Mouse (Mus musculus) intestine, embryonic 14.5 days (tissue): ENCODE data around the gene Trmt1. TPM values are rescaled to one million over a fixed set of nuclear protein-coding genes. Genes with fewer than 3 reads are reported as not detected.

ENCODE experiments used
- ATAC-seq: fragments of 200-750 bp; cut with Nextera tagmentation; replicated peaks from 2 replicates; pipeline ENCODE4 v1.8.0; 2017; ENCODE audit warnings: low read depth, moderate number of reproducible peaks, moderate TSS enrichment, moderate library complexity; ENCODE audit not compliant: low FRiP score, low TSS enrichment
- DNase-seq: peaks from one replicate; pipeline ENCODE4 v3.0.0-alpha.2; 2018; ENCODE audit warnings: low spot score
- H3K27ac ChIP-seq: fragments of 300-500 bp; sonication (generic); 2 replicates; pipeline ENCODE4 v1.5.1; 2014; ENCODE audit warnings: low read depth, mild to moderate bottlenecking, control low read depth
- H3K27me3 ChIP-seq: fragments of 300-500 bp; sonication (generic); replicated peaks from 2 replicates; pipeline ENCODE4 v1.6.1; 2014; ENCODE audit warnings: low read length, control low read depth; ENCODE audit not compliant: control insufficient read depth, insufficient read depth
- H3K36me3 ChIP-seq: fragments of 300-500 bp; sonication (generic); 2 replicates; pipeline ENCODE4 v1.6.1; 2014; ENCODE audit warnings: low read length, control low read depth; ENCODE audit not compliant: control insufficient read depth, insufficient read depth
- H3K4me1 ChIP-seq: fragments of 300-500 bp; sonication (generic); replicated peaks from 2 replicates; pipeline ENCODE4 v1.6.1; 2014; ENCODE audit warnings: low read length, control low read depth, mixed read lengths; ENCODE audit not compliant: control insufficient read depth, insufficient read depth
- H3K4me2 ChIP-seq: fragments of 300-500 bp; sonication (generic); 2 replicates; pipeline ENCODE4 v1.6.1; 2014; ENCODE audit warnings: low read length
- H3K4me3 ChIP-seq: fragments of 300-500 bp; sonication (generic); 2 replicates; pipeline ENCODE4 v1.5.1; 2014; ENCODE audit warnings: low read depth, low read length, control low read depth, mixed read lengths
- H3K9ac ChIP-seq: fragments of 300-500 bp; sonication (generic); 2 replicates; pipeline ENCODE4 v1.6.1; 2014; ENCODE audit warnings: mild to moderate bottlenecking, low read length
- H3K9me3 ChIP-seq: fragments of 300-500 bp; sonication (generic); 2 replicates; pipeline ENCODE4 v1.6.1; 2016; ENCODE audit warnings: low read length, control low read depth; ENCODE audit not compliant: control insufficient read depth
- WGBS: fragments of 180-500 bp; shearing (Covaris S2); extraction: QIAGEN DNeasy Blood & Tissue Kit; methylation state at CpG from one replicate; pipeline ENCODE4 v1.1.7; 2014; 5-methylcytosine and 5-hydroxymethylcytosine counted together
- polyA plus RNA-seq: library from polyadenylated mRNA; unstranded; fragments of >200 nt; fragmentation: Nextera tagmentation; extraction: Ambion mirVana; gene quantifications from 2 replicates; pipeline ENCODE4 v1.2.1, GENCODE M21; 2014

The Trmt1 gene
- polyA plus RNA-seq, 1 experiment from 2014 or later = 85.9 TPM

DNA sequence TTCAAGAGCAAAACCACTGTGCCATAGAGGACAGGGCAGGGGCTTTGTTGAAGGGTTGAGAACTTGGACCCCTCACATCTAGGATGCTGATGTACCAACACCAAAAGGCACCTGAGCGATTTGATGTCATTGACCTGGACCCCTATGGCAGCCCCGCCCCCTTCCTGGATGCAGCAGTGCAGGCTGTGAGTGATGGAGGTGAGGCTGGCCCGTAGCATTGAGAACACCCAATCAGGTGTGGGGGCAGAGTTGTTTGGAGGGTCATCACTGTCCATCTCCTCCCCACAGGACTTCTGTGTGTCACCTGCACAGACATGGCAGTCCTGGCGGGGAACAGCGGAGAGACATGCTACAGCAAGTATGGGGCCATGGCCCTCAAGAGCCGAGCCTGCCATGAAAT is 9.0 kb downstream of the Trmt1 start:
- DNase-seq (no peak), ATAC-seq (no peak)
- Histone ChIP-seq H3K9ac (no peak overlapping the region), H3K36me3 (peaks cover 84% of the 10 kb centered on the region), H3K4me2 (no peak overlapping the region), H3K27ac (no peak overlapping the region), H3K4me3 (no peak overlapping the region), H3K27me3 (no peaks in the 10 kb centered on the region), H3K9me3 (no peaks in the 10 kb centered on the region), H3K4me1 (0 out of 2 replicates have a peak, but pooled peaks cover under 1% of the 10 kb centered on the region)
- 89% methylated on average over 6 of the region's 6 CpGs for WGBS

DNA sequence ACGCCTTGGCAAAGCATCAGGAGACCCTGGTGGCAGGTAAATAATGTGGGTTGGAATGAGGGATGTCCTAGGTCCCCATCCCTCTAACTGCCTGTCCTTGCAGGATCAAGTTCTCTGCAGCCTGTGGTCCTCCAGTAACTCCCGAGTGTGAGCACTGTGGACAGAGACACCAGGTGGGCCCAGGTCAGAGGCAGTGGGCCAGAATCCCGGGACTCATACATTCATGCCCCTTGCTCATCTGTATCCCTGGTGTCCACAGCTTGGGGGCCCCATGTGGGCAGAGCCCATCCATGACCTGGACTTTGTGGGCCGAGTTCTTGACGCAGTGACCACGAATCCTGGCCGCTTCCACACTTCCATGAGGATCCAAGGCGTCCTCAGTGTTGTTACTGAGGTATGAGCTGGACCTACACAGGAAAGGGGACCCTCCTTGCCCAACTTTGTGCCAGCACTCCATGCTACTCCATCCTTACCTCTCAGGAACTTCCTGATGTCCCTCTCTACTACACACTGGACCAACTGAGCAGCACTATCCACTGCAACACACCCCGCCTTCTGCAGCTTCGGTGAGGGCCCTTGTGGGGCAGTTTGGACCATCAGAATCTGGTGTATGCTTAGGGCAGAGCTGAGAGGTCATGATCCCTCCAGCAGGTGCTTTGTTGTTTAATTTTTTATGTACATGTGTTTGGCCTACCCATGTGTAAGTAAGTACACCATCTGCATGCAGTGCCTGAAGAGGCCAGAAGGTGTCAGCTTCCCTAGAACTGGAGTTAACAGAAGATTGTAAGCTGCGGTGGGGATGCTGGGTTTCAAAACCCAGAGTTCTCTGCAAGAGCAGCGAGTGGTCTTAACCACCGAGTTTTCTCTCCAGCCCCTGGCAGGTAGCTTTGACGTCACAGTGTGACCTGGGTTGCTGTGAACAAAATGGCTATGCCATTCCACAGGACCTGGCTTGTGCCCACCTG is 11.3 kb downstream of the Trmt1 start:
- Histone ChIP-seq H3K4me3 (no peak overlapping the region), H3K9ac (no peak overlapping the region), H3K27me3 (peaks cover 14% of the 10 kb centered on the region), H3K4me2 (no peak overlapping the region), H3K27ac (no peak overlapping the region), H3K9me3 (no peaks in the 10 kb centered on the region), H3K4me1 (no peaks in the 10 kb centered on the region; the same call in 1 of the 2 replicates), H3K36me3 (peaks cover 64% of the 10 kb centered on the region)
- ATAC-seq (no peak), DNase-seq (no peak)
- 89% methylated on average over 14 of the region's 14 CpGs for WGBS

DNA sequence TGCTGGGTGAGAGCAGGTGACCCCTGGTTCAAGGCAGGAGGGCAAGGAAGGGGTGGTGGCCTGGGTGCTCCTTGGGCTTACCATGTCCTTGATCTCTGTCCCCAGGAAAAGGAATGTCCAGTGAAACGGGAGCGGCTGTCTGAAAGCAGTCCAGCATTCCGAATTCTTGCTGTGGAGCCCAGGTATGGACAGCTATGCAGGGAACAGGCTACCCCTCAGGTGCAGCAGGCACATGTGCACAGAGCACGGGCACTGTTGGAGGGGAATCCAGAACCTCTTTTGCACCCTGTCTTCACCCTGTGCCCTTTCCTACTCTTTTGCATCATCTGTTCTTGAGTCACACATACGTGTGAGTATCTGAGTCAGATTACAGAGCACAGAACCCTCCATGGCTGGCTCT is 12.2 kb downstream of the Trmt1 start:
- H3K9me3 ChIP-seq = no peaks in the 10 kb centered on the region
- no peak for DNase-seq
- H3K36me3 ChIP-seq = peaks cover 57% of the 10 kb centered on the region
- no peaks in the 10 kb centered on the region; the same call in 1 of the 2 replicates for H3K4me1 ChIP-seq
- 88% methylated on average over 5 of the region's 5 CpGs for WGBS
- ATAC-seq = no peak
- no peak overlapping the region for H3K9ac ChIP-seq
- H3K4me2 ChIP-seq = no peak overlapping the region
- no peak overlapping the region for H3K4me3 ChIP-seq
- no peak overlapping the region for H3K27ac ChIP-seq
- H3K27me3 ChIP-seq = peaks cover 23% of the 10 kb centered on the region

DNA sequence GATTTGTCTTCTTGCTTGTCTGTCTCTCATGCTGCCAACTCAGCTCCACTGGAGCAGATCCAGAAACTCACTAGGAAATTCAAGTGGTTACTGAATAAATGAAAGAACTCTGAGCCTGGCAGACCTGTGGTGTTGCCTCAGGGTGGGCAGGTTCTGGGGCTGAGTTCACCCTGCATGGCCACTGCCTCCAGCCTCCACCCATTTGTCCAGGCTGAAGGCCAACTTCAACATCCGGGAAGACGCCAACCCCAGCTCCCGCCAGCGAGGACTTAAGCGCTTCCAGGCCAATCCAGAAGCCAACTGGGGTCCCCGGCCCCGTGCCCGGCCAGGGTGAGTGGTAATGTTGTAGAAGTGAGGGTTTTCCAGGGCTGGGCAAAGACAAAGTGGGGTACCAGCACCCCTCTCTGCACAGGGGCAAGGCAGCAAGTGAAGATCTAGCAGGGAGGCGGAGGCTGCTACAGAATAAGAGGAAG is 12.9 kb downstream of the Trmt1 start:
- Histone ChIP-seq H3K4me1 (peaks cover 1% of the 10 kb centered on the region), H3K27ac (no peak overlapping the region), H3K9ac (no peak overlapping the region), H3K36me3 (peaks cover 50% of the 10 kb centered on the region), H3K4me2 (no peak overlapping the region), H3K27me3 (peaks cover 29% of the 10 kb centered on the region), H3K4me3 (no peak overlapping the region), H3K9me3 (no peaks in the 10 kb centered on the region)
- WGBS = 88% methylated on average over 9 of the region's 9 CpGs
- ATAC-seq = no peak
- no peak for DNase-seq

DNA sequence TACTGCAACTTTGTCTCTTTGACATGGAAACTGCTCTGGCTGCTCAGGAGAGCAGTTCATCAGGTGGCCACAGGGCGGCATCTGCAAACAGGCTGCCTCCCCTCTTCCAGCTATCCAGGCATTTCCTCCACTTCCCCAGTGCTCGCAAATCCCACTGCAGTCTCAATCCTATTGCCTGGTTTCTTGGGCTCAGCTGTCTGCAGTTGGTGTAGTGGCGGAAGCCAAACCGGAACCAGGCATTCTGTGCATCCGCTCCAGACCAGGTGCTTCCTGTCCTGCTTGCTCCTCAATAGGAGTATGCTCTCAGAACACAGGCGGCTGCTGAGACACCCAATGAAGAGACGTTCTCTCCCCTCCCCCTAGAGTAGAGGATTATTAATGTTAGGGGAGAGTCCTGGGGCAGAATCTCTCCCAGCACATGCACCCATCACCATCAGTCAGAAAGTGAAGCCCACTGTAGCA is 13.8 kb downstream of the Trmt1 start:
- no peak overlapping the region for H3K27ac ChIP-seq
- no peak for ATAC-seq
- 59% methylated on average over 7 of the region's 7 CpGs for WGBS
- peaks cover 4% of the 10 kb centered on the region for H3K4me1 ChIP-seq
- H3K27me3 ChIP-seq = peaks cover 39% of the 10 kb centered on the region
- H3K4me3 ChIP-seq = no peak overlapping the region
- H3K9ac ChIP-seq = no peak overlapping the region
- H3K4me2 ChIP-seq = no peak overlapping the region
- peaks cover 44% of the 10 kb centered on the region for H3K36me3 ChIP-seq
- DNase-seq = peak; percentile 73
- H3K9me3 ChIP-seq = no peaks in the 10 kb centered on the region

DNA sequence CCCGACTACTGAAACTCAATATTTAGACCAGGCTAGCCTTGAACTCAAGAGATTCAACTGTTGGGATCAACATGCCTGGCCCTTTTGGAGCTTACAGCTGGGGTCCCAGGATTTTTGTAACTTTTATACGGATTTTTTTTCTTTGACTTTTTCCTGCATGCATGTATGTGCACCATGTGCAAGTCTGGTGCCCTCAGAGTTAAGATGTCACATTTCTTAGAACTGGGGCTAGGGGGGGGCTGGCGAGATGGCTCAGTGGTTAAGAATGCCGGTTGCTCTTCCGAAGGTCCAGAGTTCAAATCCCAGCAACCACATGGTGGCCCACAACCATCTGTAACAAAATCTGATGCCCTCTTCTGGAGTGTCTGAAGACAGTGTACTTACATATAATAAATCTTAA is 14.4 kb downstream of the Trmt1 start:
- DNase-seq (no peak), ATAC-seq (no peak)
- no peaks in the 10 kb centered on the region for H3K9me3 ChIP-seq
- WGBS = 80% methylated on average over 5 of the region's 5 CpGs
- peaks cover 4% of the 10 kb centered on the region for H3K4me1 ChIP-seq
- no peak overlapping the region for H3K9ac ChIP-seq
- no peak overlapping the region for H3K4me3 ChIP-seq
- no peak overlapping the region for H3K4me2 ChIP-seq
- H3K27ac ChIP-seq = no peak overlapping the region
- H3K27me3 ChIP-seq = peaks cover 45% of the 10 kb centered on the region
- H3K36me3 ChIP-seq = peaks cover 39% of the 10 kb centered on the region

DNA sequence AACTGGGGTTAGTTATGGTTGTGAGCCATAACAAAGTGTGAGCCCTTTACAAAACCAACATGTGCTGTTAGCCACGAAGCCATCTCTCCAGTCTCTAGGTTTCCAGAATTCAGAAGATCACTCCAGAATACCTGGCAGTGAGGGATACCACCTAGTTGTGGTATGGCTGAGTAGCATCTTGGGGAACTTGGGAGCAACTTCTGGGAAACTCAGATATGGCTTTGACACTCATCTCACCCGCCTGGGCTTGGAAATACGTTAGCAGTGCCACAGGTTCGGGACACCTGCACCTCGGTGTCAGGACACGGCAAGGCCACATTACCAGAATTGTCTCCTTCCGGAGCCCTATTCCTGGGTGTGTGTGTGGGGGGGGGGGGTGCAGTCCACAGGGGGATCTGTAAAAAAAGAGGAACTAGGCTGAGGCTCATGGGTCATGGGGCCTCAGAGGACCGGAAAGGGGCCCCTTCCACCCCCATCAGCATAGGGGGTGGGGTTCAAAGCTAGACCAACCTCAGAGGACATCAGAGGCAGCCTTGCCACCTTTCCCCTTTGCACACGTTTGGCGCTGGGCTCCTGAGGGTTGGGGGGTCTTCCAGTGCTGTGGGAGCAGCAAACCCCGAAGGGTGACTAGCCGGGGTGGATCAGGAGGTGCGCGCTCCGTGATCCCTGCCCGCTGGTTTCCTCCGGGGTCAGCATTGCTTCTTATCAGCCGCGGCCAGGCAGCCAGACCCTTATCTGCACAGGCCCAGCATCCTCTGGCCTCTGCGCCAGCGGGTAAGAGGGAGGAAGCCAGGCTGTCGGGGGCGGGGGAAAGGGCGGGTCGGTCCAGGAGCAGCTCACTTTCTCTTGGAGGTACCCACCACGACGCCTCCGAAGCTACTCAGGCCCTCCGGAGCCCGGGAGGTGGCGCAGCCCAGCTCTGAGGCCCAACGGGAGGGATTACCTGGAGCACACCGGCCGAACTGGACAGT is 15.1 kb downstream of the Trmt1 start, which contains the start of gene Lyl1:
Lyl1 (plus strand) TSS at position 517 of the 971 bp plus-strand sequence.
- 8% methylated on average over 34 of the region's 34 CpGs for WGBS
- peaks cover 32% of the 10 kb centered on the region for H3K36me3 ChIP-seq
- H3K9me3 ChIP-seq = no peaks in the 10 kb centered on the region
- H3K4me3 ChIP-seq = peak within 1 kb of the TSS; percentile 18
- no peak; the same call in 1 of the 2 replicates for ATAC-seq
- H3K27me3 ChIP-seq = peaks cover 52% of the 10 kb centered on the region
- 0 out of 2 replicates have a peak within 1 kb of the TSS, but pooled peaks have one; percentile 43 for H3K27ac ChIP-seq
- 0 out of 2 replicates have a peak within 1 kb of the TSS, but pooled peaks have one; percentile 7 for H3K9ac ChIP-seq
- peaks cover 4% of the 10 kb centered on the region for H3K4me1 ChIP-seq
- no peak for DNase-seq
- peak within 1 kb of the TSS; percentile 31 for H3K4me2 ChIP-seq

DNA sequence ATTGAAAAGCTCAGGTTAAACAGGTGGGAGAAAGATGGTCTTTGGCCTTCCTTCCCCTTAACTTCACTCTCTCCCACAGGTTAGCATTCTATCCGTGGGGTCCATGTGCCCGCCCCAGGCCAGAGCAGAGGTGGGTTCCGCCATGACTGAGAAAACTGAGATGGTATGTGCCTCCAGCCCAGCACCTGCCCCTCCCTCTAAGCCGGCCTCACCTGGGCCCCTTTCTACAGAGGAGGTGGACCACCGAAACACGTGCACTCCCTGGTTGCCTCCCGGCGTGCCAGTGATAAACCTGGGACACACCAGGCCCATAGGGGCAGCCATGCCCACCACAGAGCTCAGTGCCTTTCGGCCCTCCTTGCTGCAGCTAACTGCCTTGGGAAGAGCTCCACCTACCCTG is 16.5 kb downstream of the Trmt1 start:
- WGBS = 71% methylated on average over 9 of the region's 9 CpGs
- Histone ChIP-seq H3K27ac (no peak overlapping the region), H3K4me2 (peak overlapping the region; percentile 31; the same call in 1 of the 2 replicates), H3K27me3 (peaks cover 65% of the 10 kb centered on the region), H3K4me1 (peaks cover 13% of the 10 kb centered on the region), H3K9me3 (no peaks in the 10 kb centered on the region), H3K9ac (no peak overlapping the region), H3K4me3 (peak overlapping the region; percentile 18), H3K36me3 (peaks cover 19% of the 10 kb centered on the region)
- DNase-seq = no peak
- no peak for ATAC-seq
